Mouse (Mus musculus) large intestine, adult 2 months (tissue): ENCODE measurements around the gene Mras. TPM values are rescaled to one million over a fixed set of nuclear protein-coding genes. Genes with fewer than 3 reads are reported as not detected.

Experiments used
- polyA plus RNA-seq: library from polyadenylated mRNA; depleted of rRNA; stranded (reverse); fragments of >200 nt; gene quantifications from 2 replicates; pipeline ENCODE4 v1.2.3, GENCODE M21; 2012; rRNA removed

The Mras gene
- polyA plus RNA-seq, 1 experiment = 4.9 TPM

Other genes starting within 250 kb of the Mras start
- not detected in 2 replicates for gene Faiml, start 200.1 kb downstream of the Mras start, polyA plus RNA-seq
- gene Cep70, start 194.0 kb downstream of the Mras start, polyA plus RNA-seq = 2.0 and 2.2 TPM in 2 replicates
- 0.22 and 0.24 TPM in 2 replicates for gene Esyt3, start 78.8 kb downstream of the Mras start, polyA plus RNA-seq
- gene Nme9, start 14.1 kb upstream of the Mras start, polyA plus RNA-seq = 0.32 and 0.37 TPM in 2 replicates
- 10.6 and 15.4 TPM in 2 replicates for gene Armc8, start 131.5 kb upstream of the Mras start, polyA plus RNA-seq
- 6.0 and 9.3 TPM in 2 replicates for gene Dbr1, start 138.4 kb upstream of the Mras start, polyA plus RNA-seq
- 2.0 and 3.0 TPM in 2 replicates for gene A4gnt, start 175.1 kb upstream of the Mras start, polyA plus RNA-seq
- gene Dzip1l, start 192.1 kb upstream of the Mras start, polyA plus RNA-seq = 0.66 and 0.84 TPM in 2 replicates